8 mouse cellular contexts compared by ENCODE assay signal in genomic region chr9:110333896-110334259, GRCm38 (mm10). TPM values are rescaled to one million over a fixed set of nuclear protein-coding genes. Genes with fewer than 3 reads are reported as not detected.
DNase-seq lines count a peak whose midpoint lies in the region; ATAC-seq and TF ChIP-seq lines count a peak whose summit lies in the region.

No protein-coding gene starts in this region.

- no peaks in the 10 kb centered on the region for H3K27me3 ChIP-seq in heart, embryonic 13.5 days (replicated peaks)
- H3K27me3 ChIP-seq in CH12.LX (replicated peaks), result no peaks in the 10 kb centered on the region
- H3K27me3 ChIP-seq in forebrain, embryonic 15.5 days, result no peaks in the 10 kb centered on the region
- H3K27me3 ChIP-seq in liver, embryonic 16.5 days (ENCODE audit: control insufficient read depth, insufficient read depth, low read depth, low read length), result no peaks in the 10 kb centered on the region

- in situ Hi-C loops in CH12.LX (cut with MboI; ENCODE audit: low pct_ligation_motif_present, low pct_unique_long_range_greater_than_20kb, low sequenced_read_pairs), result no loop called here

- intact Hi-C loops in heart, postnatal 10 days (cut with DNase I), result loop anchor here (5.0 kb wide), 1 partner anchor 73 kb away; the partner anchor contains the start of gene Ptpn23
- intact Hi-C loops in left cerebral cortex, postnatal 4 days (cut with DNase I), result no loop called here

- ATAC-seq in heart, embryonic 13.5 days (ENCODE audit: extremely low read depth, insufficient number of reproducible peaks, low FRiP score, low TSS enrichment), result no peak
- ATAC-seq in forebrain, embryonic 15.5 days (replicated peaks), result 0 out of 2 replicates have a peak, but pooled peaks have one; percentile 9
- ATAC-seq in liver, embryonic 16.5 days (ENCODE audit: low read depth), result no peak

- H3K9ac ChIP-seq in heart, embryonic 13.5 days, result peak overlapping the region; percentile 86
- peak overlapping the region; percentile 32 for H3K9ac ChIP-seq in CH12.LX (ENCODE audit: insufficient read depth, low read depth)
- peak overlapping the region; percentile 63 for H3K9ac ChIP-seq in forebrain, embryonic 15.5 days (replicated peaks)
- peak overlapping the region; percentile 80 for H3K9ac ChIP-seq in liver, embryonic 16.5 days (ENCODE audit: low read depth, low read length)

- H3K4me3 ChIP-seq in heart, embryonic 13.5 days, result peak overlapping the region; percentile 78
- H3K4me3 ChIP-seq in CH12.LX (replicated peaks in 1 of 3; ENCODE audit: low read depth in 2 of 3, low read length in 2 of 3, poor library complexity in 1 of 3), result peak overlapping the region; percentile 73 to 85 (median 82)
- H3K4me3 ChIP-seq in forebrain, embryonic 15.5 days, result peak overlapping the region; percentile 75
- H3K4me3 ChIP-seq in liver, embryonic 16.5 days (ENCODE audit: low read depth, low read length), result peak overlapping the region; percentile 78

- dilution Hi-C loops in CH12.LX (cut with MboI; ENCODE audit: extremely low pct_ligation_motif_present, extremely low pct_unique_long_range_greater_than_20kb, low sequenced_read_pairs), result no loop called here

- TF ChIP-seq EP300 in CH12.LX (IDR thresholded peaks at IDR 0.05; ENCODE audit: low read length), result no peak

- no peak for TF ChIP-seq POLR2A in CH12.LX (IDR thresholded peaks at IDR 0.05; ENCODE audit: low read depth, low read length)

- H3K4me1 ChIP-seq in heart, embryonic 13.5 days, result peaks cover 36% of the 10 kb centered on the region
- peaks cover 4 to 34% of the 10 kb centered on the region in 2 experiments for H3K4me1 ChIP-seq in CH12.LX (ENCODE audit: control insufficient read depth in 1 of 2, insufficient read depth in 2 of 2)
- peaks cover 10% of the 10 kb centered on the region for H3K4me1 ChIP-seq in forebrain, embryonic 15.5 days
- H3K4me1 ChIP-seq in liver, embryonic 16.5 days (ENCODE audit: control insufficient read depth, low read depth, low read length), result peaks cover 19% of the 10 kb centered on the region

- H3K36me3 ChIP-seq in heart, embryonic 13.5 days, result no peaks in the 10 kb centered on the region
- H3K36me3 ChIP-seq in CH12.LX (replicated peaks in 1 of 2; ENCODE audit: control insufficient read depth in 1 of 2, insufficient read depth in 1 of 2, low read length in 1 of 2), result no peaks in the 10 kb centered on the region
- H3K36me3 ChIP-seq in forebrain, embryonic 15.5 days, result no peaks in the 10 kb centered on the region
- no peaks in the 10 kb centered on the region for H3K36me3 ChIP-seq in liver, embryonic 16.5 days (ENCODE audit: control insufficient read depth, insufficient read depth)

- peak overlapping the region; percentile 86 for H3K4me2 ChIP-seq in heart, embryonic 13.5 days
- peak overlapping the region; percentile 68; the same call in 1 of the 2 replicates for H3K4me2 ChIP-seq in CH12.LX (ENCODE audit: insufficient read depth, low read depth, poor library complexity, severe bottlenecking)
- peak overlapping the region; percentile 77 for H3K4me2 ChIP-seq in forebrain, embryonic 15.5 days (replicated peaks)
- peak overlapping the region; percentile 89 for H3K4me2 ChIP-seq in liver, embryonic 16.5 days (ENCODE audit: low read depth, low read length)

- TF ChIP-seq CTCF in CH12.LX (conservative IDR thresholded peaks at IDR 0.05 in 1 of 2, IDR thresholded peaks at IDR 0.05 in 1 of 2; ENCODE audit: low read depth in 2 of 2, low read length in 2 of 2), result no peak

- no peaks in the 10 kb centered on the region for H3K9me3 ChIP-seq in heart, embryonic 13.5 days
- H3K9me3 ChIP-seq in CH12.LX (replicated peaks; ENCODE audit: low read length), result peaks cover 3% of the 10 kb centered on the region
- H3K9me3 ChIP-seq in forebrain, embryonic 15.5 days, result no peaks in the 10 kb centered on the region
- H3K9me3 ChIP-seq in liver, embryonic 16.5 days (replicated peaks; ENCODE audit: control insufficient read depth, low read length), result no peaks in the 10 kb centered on the region

- H3K79me2 ChIP-seq in CH12.LX (replicated peaks; ENCODE audit: control insufficient read depth, extremely low read depth, insufficient read depth, poor library complexity, severe bottlenecking), result 0 out of 2 replicates have a peak, but pooled peaks cover 14% of the 10 kb centered on the region

- H3K27ac ChIP-seq in heart, embryonic 13.5 days (replicated peaks), result no peak overlapping the region
- no peak overlapping the region for H3K27ac ChIP-seq in CH12.LX (ENCODE audit: insufficient read depth, low read depth)
- no peak overlapping the region for H3K27ac ChIP-seq in forebrain, embryonic 15.5 days (replicated peaks)
- peak overlapping the region; percentile 50 for H3K27ac ChIP-seq in liver, embryonic 16.5 days (ENCODE audit: low read length)

- TF ChIP-seq RAD21 in CH12.LX (IDR thresholded peaks at IDR 0.05; ENCODE audit: low read depth, low read length), result no peak

- DNase-seq in heart, postnatal 10 days, result no peak
- DNase-seq in CH12.LX (ENCODE audit: extremely low read depth), result no peak
- DNase-seq in frontal cortex, postnatal 36 days (ENCODE audit: low spot score in 2 of 2), result no peak
- no peak for DNase-seq in left cerebral cortex, postnatal 4 days
- DNase-seq in urinary bladder, adult 2 months (ENCODE audit: low spot score), result no peak

- 12% methylated on average over 12 of the region's 12 CpGs for WGBS in heart, embryonic 13.5 days
- 9% methylated on average over 12 of the region's 12 CpGs for WGBS in forebrain, embryonic 15.5 days
- WGBS in liver, embryonic 16.5 days (ENCODE audit: insufficient replicate concordance), result 6% methylated on average over 12 of the region's 12 CpGs

TF ChIP-seq in CH12.LX, 34 proteins besides CTCF, POLR2A, EP300 and RAD21:
- TF ChIP-seq NELFE (IDR thresholded peaks at IDR 0.05; ENCODE audit: low read depth, low read length) (no peak), GABPA (IDR thresholded peaks at IDR 0.05; ENCODE audit: insufficient replicate concordance, low read depth, low read length) (no peak), CHD2 (IDR thresholded peaks at IDR 0.05; ENCODE audit: low read length) (no peak), MAX (IDR thresholded peaks at IDR 0.05; ENCODE audit: low read length) (no peak), ZC3H11A (IDR thresholded peaks at IDR 0.05; ENCODE audit: low read depth, low read length) (no peak), IRF4 (IDR thresholded peaks at IDR 0.05; ENCODE audit: low read depth, low read length) (no peak), MYC (IDR thresholded peaks at IDR 0.05; ENCODE audit: low read depth, low read length) (no peak), PAX5 (IDR thresholded peaks at IDR 0.05; ENCODE audit: low read length) (no peak), TCF12 (IDR thresholded peaks at IDR 0.05; ENCODE audit: low read depth, low read length) (no peak), SMC3 (IDR thresholded peaks at IDR 0.05; ENCODE audit: low read depth, low read length) (no peak), MXI1 (IDR thresholded peaks at IDR 0.05; ENCODE audit: low read depth, low read length) (no peak), RCOR1 (conservative IDR thresholded peaks at IDR 0.05; ENCODE audit: low read depth, low read length) (no peak), ETS1 (conservative IDR thresholded peaks at IDR 0.05; ENCODE audit: low read depth, low read length) (no peak)
TF ChIP-seq in CH12.LX: peak in this region for 0.

RNA-seq across cellular contexts. Expression of gene Scap, which starts 0.8 kb away (rescaled TPM):
- polyA plus RNA-seq in heart, embryonic 13.5 days (2015; fragmentation: Nextera tagmentation; extraction: Ambion mirVana), result 18.2 and 19.9 TPM in 2 replicates
- total RNA-seq in heart, postnatal 10 days (2021), result 10 to 100 TPM; 31.3 to 32.1 TPM
- total RNA-seq in CH12.LX (2012; rRNA removed) (38.1 and 40.4 TPM in 2 replicates), CH12.LX (2014; rRNA removed) (24.7 and 25.0 TPM in 2 replicates)
- polyA plus RNA-seq in CH12.LX (2012; ENCODE audit: insufficient read length, low read depth), result 39.9 and 48.9 TPM in 2 replicates
- 50.2 and 52.3 TPM in 2 replicates for polyA plus RNA-seq in forebrain, embryonic 15.5 days (2015; fragmentation: Nextera tagmentation; extraction: Ambion mirVana)
- polyA plus RNA-seq in liver, embryonic 16.5 days (2015; fragmentation: Nextera tagmentation; extraction: Ambion mirVana), result 31.8 and 36.6 TPM in 2 replicates
- 10 to 100 TPM; 96.7 to 99.5 TPM for total RNA-seq in left cerebral cortex, postnatal 4 days (2021)
- 19.0 and 32.7 TPM in 2 replicates for polyA plus RNA-seq in urinary bladder, adult 2 months (2012; rRNA removed)

RNA-seq across cellular contexts. Expression of gene Elp6, which starts 28.9 kb away (rescaled TPM):
- 17.2 and 17.6 TPM in 2 replicates for polyA plus RNA-seq in heart, embryonic 13.5 days (2015; fragmentation: Nextera tagmentation; extraction: Ambion mirVana)
- total RNA-seq in heart, postnatal 10 days (2021), result 1 to 10 TPM; 4.5 to 4.7 TPM
- 32.4 and 35.4 TPM in 2 replicates for total RNA-seq in CH12.LX (2012; rRNA removed)
- 42.6 and 44.7 TPM in 2 replicates for total RNA-seq in CH12.LX (2014; rRNA removed)
- polyA plus RNA-seq in CH12.LX (2012; ENCODE audit: insufficient read length, low read depth), result 24.2 and 25.3 TPM in 2 replicates
- polyA plus RNA-seq in forebrain, embryonic 15.5 days (2015; fragmentation: Nextera tagmentation; extraction: Ambion mirVana), result 34.9 and 36.4 TPM in 2 replicates
- polyA plus RNA-seq in liver, embryonic 16.5 days (2015; fragmentation: Nextera tagmentation; extraction: Ambion mirVana), result 6.0 and 6.1 TPM in 2 replicates
- total RNA-seq in left cerebral cortex, postnatal 4 days (2021), result 10 to 100 TPM; 12.5 to 19.3 TPM
- 11.1 and 12.2 TPM in 2 replicates for polyA plus RNA-seq in urinary bladder, adult 2 months (2012; rRNA removed)

Comparison
In these comparisons a context has a peak if more than half of its experiments do, and no peak if none do; other contexts are left out.
1. H3K9ac ChIP-seq: peak in every context shown above with its lines; median percentile 86 in heart, embryonic 13.5 days; 80 in liver, embryonic 16.5 days; 63 in forebrain, embryonic 15.5 days; 32 in CH12.LX.